Mouse (Mus musculus) liver, embryonic 11.5 days (tissue): Measurements from ENCODE around the gene Gsta1. TPM values are rescaled to one million over a fixed set of nuclear protein-coding genes. Genes with fewer than 3 reads are reported as not detected.
"Not testable (repeated sequence)": the region's sequence is repeated elsewhere in the genome, so short reads cannot be mapped to it uniquely, and the experiment has no call there.

Experiments
- ATAC-seq: fragments of 200-750 bp; cut with Nextera tagmentation; replicated peaks from 2 replicates; pipeline ENCODE4 v1.8.0; 2017; ENCODE audit warnings: moderate number of reproducible peaks, mild to moderate bottlenecking, moderate TSS enrichment, moderate library complexity; ENCODE audit not compliant: low FRiP score
- DNase-seq: peaks from one replicate; pipeline ENCODE4 v3.0.0-alpha.2; 2017; ENCODE audit warnings: low spot score
- H3K27ac ChIP-seq: fragments of 300-500 bp; sonication (generic); 2 replicates; pipeline ENCODE4 v1.5.1; 2014; ENCODE audit warnings: mild to moderate bottlenecking, low read depth, low read length, control low read depth
- H3K27me3 ChIP-seq: fragments of 300-500 bp; sonication (generic); replicated peaks from 2 replicates; pipeline ENCODE4 v1.6.1; 2014; ENCODE audit warnings: low read length, mixed read lengths; ENCODE audit not compliant: control insufficient read depth, insufficient read depth
- H3K36me3 ChIP-seq: fragments of 300-500 bp; sonication (generic); 2 replicates; pipeline ENCODE4 v1.6.1; 2014; ENCODE audit warnings: mild to moderate bottlenecking, low read length, moderate library complexity, mixed read lengths; ENCODE audit not compliant: control insufficient read depth, insufficient read depth
- H3K4me1 ChIP-seq: fragments of 300-500 bp; sonication (generic); replicated peaks from 2 replicates; pipeline ENCODE4 v1.6.1; 2014; ENCODE audit warnings: low read length, mixed read lengths; ENCODE audit not compliant: control insufficient read depth, insufficient read depth
- H3K4me2 ChIP-seq: fragments of 300-500 bp; sonication (generic); 2 replicates; pipeline ENCODE4 v1.6.1; 2014; ENCODE audit warnings: mild to moderate bottlenecking, control low read depth, moderate library complexity
- H3K4me3 ChIP-seq: fragments of 300-500 bp; sonication (generic); 2 replicates; pipeline ENCODE4 v1.5.1; 2014; ENCODE audit warnings: low read depth, low read length, control low read depth
- H3K9ac ChIP-seq: fragments of 300-500 bp; sonication (generic); 2 replicates; pipeline ENCODE4 v1.6.1; 2014; ENCODE audit warnings: low read depth, low read length, control low read depth
- H3K9me3 ChIP-seq: fragments of 300-500 bp; sonication (generic); 2 replicates; pipeline ENCODE4 v1.6.1; 2016; ENCODE audit warnings: low read length, inconsistent platforms, mixed read lengths; ENCODE audit not compliant: control insufficient read depth
- WGBS: fragments of 180-500 bp; shearing (Covaris S2); extraction: QIAGEN DNeasy Blood & Tissue Kit; methylation state at CpG from one replicate; pipeline ENCODE4 v1.1.7; 2014; 5-methylcytosine and 5-hydroxymethylcytosine counted together
- polyA plus RNA-seq: library from polyadenylated mRNA; unstranded; fragments of >200 nt; fragmentation: Nextera tagmentation; extraction: Ambion mirVana; gene quantifications from 2 replicates; pipeline ENCODE4 v1.2.1, GENCODE M21; 2014

Gene Gsta1
- not detected in 2 replicates for polyA plus RNA-seq

GRCm38 (mm10) chr9:78230461-78230860 lies at the start of gene Gsta1:
Gsta1 (plus strand) TSS chr9:78230656.
- not testable (repeated sequence) for DNase-seq, H3K4me2 ChIP-seq, H3K4me3 ChIP-seq, H3K36me3 ChIP-seq, H3K4me1 ChIP-seq, H3K9me3 ChIP-seq, H3K27ac ChIP-seq, H3K9ac ChIP-seq, H3K27me3 ChIP-seq, ATAC-seq
- WGBS, result 78% methylated on average over 2 of the region's 3 CpGs

GRCm38 (mm10) chr9:78182474-78182873 lies 48.0 kb upstream of the Gsta1 start, which contains the start of gene Gsta4:
Gsta4 (plus strand) TSS chr9:78182774.
- H3K27me3 ChIP-seq, result not testable (repeated sequence)

GRCm38 (mm10) chr9:78185686-78186085 lies 44.8 kb upstream of the Gsta1 start:
- Histone ChIP-seq H3K4me2 (no peak overlapping the region), H3K4me1 (peaks cover 18% of the 10 kb centered on the region), H3K9ac (no peak overlapping the region), H3K4me3 (no peak overlapping the region), H3K27me3 (no peaks in the 10 kb centered on the region), H3K9me3 (no peaks in the 10 kb centered on the region), H3K36me3 (no peaks in the 10 kb centered on the region), H3K27ac (no peak overlapping the region)
- DNase-seq, result no peak
- ATAC-seq, result no peak
- WGBS, result 87% methylated on average over 9 of the region's 9 CpGs

More at GRCm38 (mm10) chr9:78182474-78182873, 48.0 kb upstream of the Gsta1 start, which contains the start of gene Gsta4:
- not testable (repeated sequence) for DNase-seq, H3K4me2 ChIP-seq, H3K27ac ChIP-seq, H3K36me3 ChIP-seq, ATAC-seq, H3K9me3 ChIP-seq, H3K4me3 ChIP-seq, H3K4me1 ChIP-seq, H3K9ac ChIP-seq
- 95% methylated on average over 4 of the region's 7 CpGs for WGBS

GRCm38 (mm10) chr9:78188910-78189309 lies 41.5 kb upstream of the Gsta1 start:
- H3K36me3 ChIP-seq, result no peaks in the 10 kb centered on the region
- no peak overlapping the region for H3K4me3 ChIP-seq
- ATAC-seq, result peak; percentile 80
- H3K4me2 ChIP-seq, result peak overlapping the region; percentile 5; the same call in 1 of the 2 replicates
- DNase-seq, result no peak
- 52% methylated on average over 8 of the region's 8 CpGs for WGBS
- no peak overlapping the region for H3K9ac ChIP-seq
- H3K27me3 ChIP-seq, result no peaks in the 10 kb centered on the region
- H3K9me3 ChIP-seq, result no peaks in the 10 kb centered on the region
- peaks cover 25% of the 10 kb centered on the region for H3K4me1 ChIP-seq
- peak overlapping the region; percentile 73 for H3K27ac ChIP-seq

GRCm38 (mm10) chr9:78190651-78191634 lies 39.5 kb upstream of the Gsta1 start:
- H3K4me1 ChIP-seq, result peaks cover 25% of the 10 kb centered on the region
- no peaks in the 10 kb centered on the region for H3K9me3 ChIP-seq
- H3K27ac ChIP-seq, result no peak overlapping the region; the same call in 1 of the 2 replicates
- no peaks in the 10 kb centered on the region for H3K36me3 ChIP-seq
- peak overlapping the region; percentile 46 for H3K9ac ChIP-seq
- H3K27me3 ChIP-seq, result no peaks in the 10 kb centered on the region
- DNase-seq (no peak), ATAC-seq (peak; percentile 14; the same call in 1 of the 2 replicates)
- peak overlapping the region; percentile 49 for H3K4me3 ChIP-seq
- peak overlapping the region; percentile 90 for H3K4me2 ChIP-seq
- 7% methylated on average over 19 of the region's 19 CpGs for WGBS

GRCm38 (mm10) chr9:78191736-78192135 lies 38.7 kb upstream of the Gsta1 start:
- H3K27me3 ChIP-seq, result no peaks in the 10 kb centered on the region
- peak overlapping the region; percentile 19; the same call in 1 of the 2 replicates for H3K27ac ChIP-seq
- DNase-seq (peak; percentile 66), ATAC-seq (peak; percentile 73)
- WGBS, result under 1% methylated on average over 18 of the region's 18 CpGs
- no peaks in the 10 kb centered on the region for H3K36me3 ChIP-seq
- H3K9ac ChIP-seq, result peak overlapping the region; percentile 46
- H3K4me2 ChIP-seq, result peak overlapping the region; percentile 90
- H3K4me1 ChIP-seq, result peaks cover 25% of the 10 kb centered on the region
- H3K4me3 ChIP-seq, result peak overlapping the region; percentile 49
- no peaks in the 10 kb centered on the region for H3K9me3 ChIP-seq

- H3K4me2 ChIP-seq, result no peak overlapping the region
- DNase-seq, result no peak
- WGBS, result 45% methylated on average over 9 of the region's 9 CpGs
Observed at GRCm38 (mm10) chr9:78193902-78194597, 36.4 kb upstream of the Gsta1 start.

GRCm38 (mm10) chr9:78195034-78195433 lies 35.4 kb upstream of the Gsta1 start:
- Histone ChIP-seq H3K27ac (no peak overlapping the region), H3K4me1 (peaks cover 11% of the 10 kb centered on the region), H3K4me2 (no peak overlapping the region), H3K9me3 (no peaks in the 10 kb centered on the region), H3K4me3 (no peak overlapping the region), H3K36me3 (no peaks in the 10 kb centered on the region), H3K9ac (no peak overlapping the region), H3K27me3 (no peaks in the 10 kb centered on the region)
- DNase-seq (no peak), ATAC-seq (no peak)
- WGBS, result 84% methylated on average over 11 of the region's 11 CpGs

More at GRCm38 (mm10) chr9:78193902-78194597, 36.4 kb upstream of the Gsta1 start:
- ATAC-seq, result no peak
- Histone ChIP-seq H3K9me3 (no peaks in the 10 kb centered on the region), H3K27me3 (no peaks in the 10 kb centered on the region), H3K4me1 (peaks cover 17% of the 10 kb centered on the region), H3K27ac (no peak overlapping the region), H3K36me3 (no peaks in the 10 kb centered on the region), H3K4me3 (no peak overlapping the region), H3K9ac (no peak overlapping the region)
